Mouse (Mus musculus) spleen, postnatal 14 days (tissue): ENCODE results near the gene Plekhh2.
A peak's percentile ranks its signal among the peaks of the same experiment; 100 is the strongest.

Experiments used
- DNase-seq, 2 experiments: peaks; one replicate each; pipeline ENCODE4 v3.0.0; 2021 to 2022; ENCODE audit warnings: low spot score in 2 of 2

Gene Plekhh2

DNA sequence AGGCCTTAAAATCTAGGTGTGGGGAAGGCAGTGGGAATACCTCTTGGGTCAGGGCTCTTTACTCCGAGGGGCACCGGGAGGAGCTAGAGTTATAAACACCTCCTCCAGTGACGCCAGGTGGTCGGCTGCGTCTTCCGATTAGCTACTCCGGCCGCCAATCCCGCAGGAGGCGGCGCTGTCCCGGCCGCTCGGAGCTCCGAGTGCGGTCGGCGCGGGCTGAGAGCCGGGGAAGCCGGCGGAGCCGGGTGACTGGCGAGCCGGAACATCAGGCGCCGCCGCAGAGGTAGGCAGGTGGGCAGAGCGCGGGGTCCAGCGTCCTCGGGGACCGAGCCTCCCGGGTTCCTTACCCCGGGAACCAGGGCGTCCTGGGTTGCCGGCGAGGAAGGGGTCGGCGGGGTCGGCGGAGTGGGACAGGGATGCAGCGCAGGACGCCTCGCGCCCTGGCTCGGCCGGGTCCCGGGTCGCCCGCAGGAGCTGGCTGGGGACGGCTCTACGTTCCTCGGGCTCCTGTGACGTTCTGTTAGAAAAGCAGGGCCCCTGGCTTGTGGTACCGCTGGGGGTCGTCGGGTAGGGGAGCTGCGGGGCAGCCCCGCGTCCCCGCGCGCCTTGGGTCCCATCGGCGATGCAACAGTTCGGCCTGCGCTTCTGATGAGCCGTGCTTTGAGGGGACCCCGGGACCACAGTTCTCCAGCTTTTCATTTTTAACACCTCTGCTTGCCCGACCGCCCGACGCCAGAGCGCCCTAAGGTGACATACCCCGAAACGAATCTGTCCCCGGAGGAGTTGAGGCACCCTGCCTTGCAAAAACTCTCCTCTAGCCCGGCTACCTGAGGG is at the start of gene Plekhh2:
Gene Plekhh2 (plus strand): TSS at position 214 of the 834 bp plus-strand sequence.
- DNase-seq: no peak

DNA sequence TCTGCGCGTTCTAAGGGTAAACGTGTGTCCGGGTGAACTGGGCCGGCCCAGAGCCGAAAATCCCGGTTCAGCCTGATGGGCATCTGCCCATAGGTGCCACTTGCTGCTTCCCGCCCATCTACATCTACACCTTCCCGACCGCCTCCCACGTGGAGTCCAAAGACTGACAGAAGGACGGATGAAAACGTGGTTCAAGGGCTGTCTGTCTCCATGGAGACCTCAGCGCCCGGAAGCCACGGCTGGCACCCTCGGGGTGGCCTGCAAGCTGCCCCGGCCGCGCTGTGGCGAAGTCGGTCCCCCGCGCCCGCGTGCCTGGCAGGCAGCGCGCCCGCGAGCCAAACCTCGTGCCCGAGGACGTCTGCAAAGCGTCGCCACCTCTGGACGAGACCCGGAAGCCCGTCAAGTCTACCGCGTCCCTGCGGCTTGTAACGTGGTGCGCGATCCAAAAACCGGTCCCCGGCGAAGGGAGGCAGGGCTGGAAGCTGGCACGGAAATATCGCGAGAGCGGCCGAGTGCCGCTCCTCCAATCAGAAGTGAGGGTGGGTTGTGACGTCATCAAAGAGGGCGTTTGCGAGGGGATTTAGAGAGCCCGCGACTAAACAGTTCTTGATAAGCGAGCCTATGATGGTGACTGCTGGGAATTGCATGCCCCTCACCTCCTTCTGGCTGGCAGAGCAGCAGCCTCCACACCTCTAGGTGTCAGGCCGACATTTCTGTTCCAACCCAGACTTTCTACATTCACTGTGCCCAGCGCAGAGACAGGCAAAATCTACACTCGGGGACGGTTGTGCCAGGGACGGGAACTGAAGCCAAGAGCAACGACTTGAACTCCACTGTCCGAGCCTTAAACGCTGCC is 45.7 kb upstream of the Plekhh2 start, which contains the start of gene Thada:
Gene Thada (minus strand): TSS at position 453 of the 856 bp plus-strand sequence.
- DNase-seq: peak; percentile 96 to 97

DNA sequence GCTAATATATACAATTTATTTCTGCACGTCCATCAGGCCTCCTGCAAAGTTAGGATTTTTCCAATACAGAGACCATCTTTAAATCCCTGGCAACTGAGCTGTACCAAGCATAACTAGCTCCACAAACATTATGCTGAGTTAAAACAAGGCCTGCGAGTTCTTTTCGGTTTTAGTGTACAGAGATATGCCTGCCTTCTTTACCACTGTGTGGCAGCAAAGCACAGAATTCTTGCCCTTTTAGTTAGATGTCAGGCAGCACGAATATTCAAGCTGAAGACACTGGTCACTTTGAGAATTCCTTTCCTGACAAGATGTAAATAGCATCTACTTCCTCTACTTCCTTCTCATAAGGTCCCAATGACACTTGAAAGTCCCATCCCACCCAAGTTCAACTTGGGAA is 37.4 kb upstream of the Plekhh2 start:
- DNase-seq: no peak

DNA sequence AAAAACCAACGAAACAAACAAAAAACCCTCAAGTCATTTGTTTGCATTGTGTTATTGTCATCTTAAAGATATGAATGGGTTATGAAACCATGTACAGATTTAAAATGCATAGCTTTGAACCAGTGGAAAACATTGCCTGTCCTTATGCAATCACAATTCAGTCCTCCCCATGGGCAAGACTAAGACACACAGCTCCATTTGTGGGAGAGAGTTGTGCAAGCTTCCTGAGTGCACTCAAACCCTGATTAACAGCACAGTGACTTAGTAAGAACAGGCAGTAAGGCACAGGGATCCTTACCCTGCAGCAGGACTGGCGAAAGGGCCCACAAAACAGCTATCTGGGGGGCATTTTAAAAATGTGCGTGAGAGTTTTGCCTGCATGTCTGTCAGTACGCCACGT is 34.5 kb upstream of the Plekhh2 start:
- no peak for DNase-seq

DNA sequence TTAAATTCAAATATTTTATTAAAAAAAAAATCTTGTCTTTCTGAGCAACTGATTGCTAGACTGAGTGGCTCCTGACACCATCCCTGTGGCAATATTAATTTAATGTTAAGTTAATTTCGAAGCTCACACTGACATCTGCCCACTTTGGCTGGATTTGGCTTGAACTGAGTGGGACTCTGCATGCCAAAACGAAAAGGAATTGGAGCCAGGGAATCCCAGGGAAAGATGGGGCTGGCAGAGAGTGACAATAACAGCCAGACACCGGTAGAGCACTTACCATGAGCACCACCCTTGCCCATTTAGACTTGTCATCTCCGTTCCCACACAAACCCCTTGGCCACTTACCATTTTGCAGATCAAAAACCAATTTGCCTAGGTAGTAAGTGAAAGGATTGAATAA is 33.4 kb upstream of the Plekhh2 start:
- DNase-seq: no peak

DNA sequence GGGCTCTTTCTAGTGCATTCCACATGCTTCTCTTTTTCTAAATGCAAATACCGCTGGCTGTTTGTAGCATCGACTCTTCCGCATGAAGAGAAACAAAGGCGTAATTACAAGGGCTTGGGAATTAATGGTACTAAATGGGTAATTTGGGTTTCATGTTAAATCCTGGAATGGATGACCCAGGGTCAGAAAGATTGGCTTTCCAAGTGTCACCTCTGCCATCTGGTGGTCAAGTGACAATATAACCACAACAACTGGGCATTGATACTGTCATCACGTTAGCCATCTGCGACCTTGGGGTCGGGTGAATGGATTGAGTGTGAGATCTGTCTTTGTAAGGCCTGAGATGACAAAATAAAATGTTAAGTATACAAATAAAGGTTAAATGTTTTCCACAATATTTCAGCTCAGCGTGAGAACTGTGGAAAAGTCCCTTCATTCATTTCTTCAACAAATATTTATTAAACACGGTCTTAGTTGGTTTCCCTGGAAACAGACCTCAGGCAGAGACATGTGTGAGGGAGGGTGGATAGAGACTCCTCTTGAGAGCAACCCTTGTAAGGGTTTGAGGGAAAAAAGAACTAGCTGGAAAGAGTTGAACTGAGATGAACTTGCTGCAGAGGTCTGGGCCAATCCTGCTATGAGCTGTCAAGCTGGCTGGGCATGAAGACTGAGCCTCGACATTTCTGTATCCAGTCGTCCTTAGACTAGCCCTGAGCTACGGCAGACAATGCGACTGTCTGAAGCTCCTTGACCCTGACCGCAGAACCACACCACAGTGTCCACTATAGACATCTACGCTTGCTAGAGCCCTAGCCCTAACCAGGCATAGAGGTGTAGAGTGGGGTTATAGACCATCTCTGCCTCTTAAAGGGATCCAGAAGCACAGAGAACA is 31.0 kb upstream of the Plekhh2 start:
- DNase-seq: peak in 1 of 2 experiments; percentile 8

DNA sequence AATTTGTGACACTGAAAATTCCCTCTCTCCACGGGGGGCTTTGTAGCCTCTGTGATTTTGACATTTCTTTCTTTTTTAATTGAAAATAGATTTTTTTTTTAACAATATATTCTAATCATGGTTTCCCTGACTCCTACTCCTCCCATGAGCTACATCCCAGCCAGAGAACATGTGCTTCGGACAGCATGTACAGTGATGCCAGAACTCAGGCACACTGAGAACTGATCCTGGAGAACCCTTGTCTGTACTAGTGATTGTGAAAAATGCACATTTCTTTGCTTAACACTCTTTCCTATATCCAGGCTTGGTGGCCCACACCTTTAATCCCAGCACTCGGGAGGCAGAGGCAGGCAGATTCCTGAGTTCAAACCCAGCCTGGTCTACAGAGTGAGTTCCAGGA is 28.9 kb upstream of the Plekhh2 start:
- no peak for DNase-seq

DNA sequence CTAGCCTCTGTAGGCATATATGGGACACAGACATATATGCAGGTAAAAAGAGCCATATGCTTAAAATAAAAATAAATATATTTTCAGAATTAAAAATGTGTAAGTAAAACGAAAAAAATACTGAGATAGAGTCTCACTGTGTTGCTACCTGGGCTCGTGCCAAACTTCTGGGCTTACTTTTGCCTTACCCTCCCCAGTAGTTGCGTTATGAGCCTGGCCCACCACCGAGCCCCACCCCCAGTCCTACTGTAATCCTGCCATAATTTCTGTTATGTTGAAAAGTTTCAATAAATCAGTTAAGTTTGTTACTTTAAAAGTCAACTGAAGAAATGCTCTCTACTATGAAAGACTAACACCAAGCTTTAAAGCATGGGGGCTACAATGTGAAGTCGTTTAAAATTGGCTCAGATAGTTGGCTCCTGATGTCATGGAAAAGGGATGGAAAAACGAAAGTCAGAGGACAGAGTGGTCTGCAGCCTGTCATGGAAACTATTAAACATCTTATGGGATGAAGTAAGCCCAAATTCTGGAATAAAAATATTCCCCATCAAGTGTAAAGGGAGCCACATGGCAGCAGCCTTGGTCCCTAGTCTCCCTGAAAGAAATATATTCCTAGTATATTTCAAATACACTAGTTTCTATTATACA is 27.9 kb upstream of the Plekhh2 start:
- no peak for DNase-seq

DNA sequence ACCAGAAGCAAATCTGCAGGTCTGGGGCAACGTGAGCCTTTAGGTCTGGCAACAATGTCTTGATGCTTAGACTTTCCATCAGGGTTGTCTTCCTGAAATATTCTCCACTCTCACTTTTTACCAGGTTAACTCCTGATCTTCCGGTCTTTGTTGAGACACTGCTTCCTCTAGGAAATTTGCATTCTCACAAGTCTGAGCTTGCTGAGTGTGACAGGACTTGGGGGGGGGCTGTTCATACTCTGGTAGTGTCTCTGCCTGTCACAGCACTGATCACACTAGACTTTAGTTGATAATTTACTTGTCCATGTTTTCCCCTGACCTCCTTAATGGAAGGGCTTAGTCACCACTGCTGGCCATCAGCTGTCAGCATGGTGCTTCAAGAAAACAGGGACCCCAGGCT is 24.3 kb upstream of the Plekhh2 start:
- DNase-seq: no peak

DNA sequence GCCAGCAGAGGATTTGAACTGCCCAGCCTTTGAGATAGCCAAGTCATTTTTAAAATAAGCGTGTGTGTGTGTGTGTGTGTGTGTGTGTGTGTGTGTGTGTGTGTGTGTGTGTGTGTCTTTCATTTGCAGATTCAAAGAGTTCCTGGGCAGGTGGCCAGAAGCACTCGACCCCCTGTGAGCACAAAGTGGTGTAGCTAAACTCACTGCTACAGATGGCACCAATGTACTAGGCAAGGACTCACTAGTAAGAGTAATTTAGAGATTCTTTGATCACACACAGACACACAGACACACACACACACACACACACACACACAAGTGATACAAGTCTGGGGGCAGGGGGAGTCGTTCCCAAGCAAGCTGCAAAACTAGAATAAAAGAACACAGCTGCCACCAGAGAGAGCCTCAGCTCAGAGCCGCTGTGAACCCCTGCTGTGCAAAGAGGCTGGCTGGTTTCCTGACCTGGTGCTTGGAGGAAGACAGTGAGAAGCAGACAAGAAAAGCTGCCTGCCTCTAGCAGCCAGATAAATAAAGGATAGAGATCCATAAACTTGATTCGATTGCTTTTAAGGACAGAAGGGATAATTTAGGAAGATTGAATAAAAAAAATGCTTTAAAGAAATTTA is 19.3 kb upstream of the Plekhh2 start:
- no peak for DNase-seq

DNA sequence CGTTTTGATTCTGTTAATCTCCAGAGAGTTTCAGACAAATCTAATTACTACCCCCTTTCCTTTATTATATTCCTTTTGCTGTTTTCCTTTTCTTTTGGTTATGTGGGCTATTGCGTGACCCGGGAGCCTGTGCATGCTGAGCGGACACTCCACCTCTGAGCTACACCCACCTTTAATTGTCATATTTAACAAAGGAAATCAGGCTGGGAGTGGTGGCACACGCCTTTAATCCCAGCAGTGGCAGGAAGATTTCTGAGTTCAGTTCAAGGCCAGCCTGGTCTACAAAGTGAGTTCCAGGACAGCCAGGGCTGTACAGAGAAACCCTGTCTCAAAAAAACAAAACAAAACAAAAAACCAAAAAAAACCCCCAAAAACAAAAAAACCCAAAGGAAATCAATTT is 14.7 kb upstream of the Plekhh2 start:
- no peak for DNase-seq

DNA sequence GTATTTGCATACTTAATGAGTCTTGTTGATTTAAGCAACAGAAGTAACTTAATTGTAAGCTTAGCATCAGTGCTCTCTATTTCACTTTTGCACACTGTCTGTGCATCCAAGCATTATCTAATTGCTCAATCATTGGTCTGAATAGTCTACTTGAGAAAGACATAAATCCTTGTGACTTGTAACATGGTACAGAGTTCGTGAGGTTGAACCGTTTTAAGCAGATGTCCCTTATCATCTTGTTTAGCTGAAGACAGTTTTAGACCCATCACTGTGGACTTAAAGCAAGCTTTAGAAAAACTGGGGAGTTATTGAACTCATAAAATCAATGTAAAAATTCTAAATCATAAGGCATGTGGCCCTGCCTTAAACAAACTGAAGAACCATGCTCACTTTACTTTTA is 14.1 kb upstream of the Plekhh2 start:
- DNase-seq: no peak

DNA sequence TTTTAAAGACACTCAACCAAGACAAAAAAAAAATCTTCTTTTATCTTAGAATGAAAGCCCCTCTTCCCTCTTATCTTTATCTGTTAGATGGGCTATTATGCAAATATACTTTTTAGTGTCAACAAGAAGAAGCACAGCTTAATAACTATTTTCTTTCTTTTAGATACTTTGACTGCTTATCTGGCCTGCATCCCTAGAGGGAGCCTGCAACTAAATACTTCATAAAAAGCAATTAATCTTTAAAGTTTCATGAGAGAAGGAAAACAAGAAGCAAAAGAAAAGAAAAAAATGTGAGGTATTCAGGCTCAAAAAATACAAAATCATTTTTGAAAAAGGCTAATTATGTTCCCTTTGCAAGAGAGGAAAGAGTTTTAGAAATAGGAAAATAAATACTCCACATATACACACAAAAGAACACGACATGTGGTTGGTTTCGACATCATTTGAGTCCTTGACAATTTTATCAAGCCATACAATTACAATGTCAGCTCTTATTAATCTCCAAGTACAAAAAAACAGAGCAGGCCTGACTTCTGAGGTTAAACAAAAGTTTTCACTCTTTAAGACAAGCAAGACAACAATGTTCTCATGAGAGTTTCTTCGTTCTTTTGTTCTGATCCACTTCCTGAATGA is 13.6 kb upstream of the Plekhh2 start:
- DNase-seq: no peak

DNA sequence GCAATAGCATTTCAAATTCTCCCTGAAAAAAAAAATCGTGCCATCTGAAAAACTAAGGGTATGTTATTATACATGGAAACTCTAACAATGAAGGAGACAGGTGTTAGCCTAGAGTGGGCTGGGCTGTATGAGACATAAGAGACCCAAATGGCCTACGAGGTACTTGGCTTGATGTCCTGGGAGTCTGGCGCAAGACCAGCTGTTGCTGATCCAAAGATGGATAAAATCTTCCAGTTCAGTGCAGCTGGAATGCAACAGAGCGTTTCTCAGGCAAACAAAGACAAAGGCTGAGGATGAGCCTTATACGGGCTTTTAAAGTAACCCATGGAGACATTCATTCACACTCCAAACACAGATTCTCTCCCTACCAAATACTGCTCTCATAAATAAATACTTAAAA is 13.1 kb upstream of the Plekhh2 start:
- no peak for DNase-seq

DNA sequence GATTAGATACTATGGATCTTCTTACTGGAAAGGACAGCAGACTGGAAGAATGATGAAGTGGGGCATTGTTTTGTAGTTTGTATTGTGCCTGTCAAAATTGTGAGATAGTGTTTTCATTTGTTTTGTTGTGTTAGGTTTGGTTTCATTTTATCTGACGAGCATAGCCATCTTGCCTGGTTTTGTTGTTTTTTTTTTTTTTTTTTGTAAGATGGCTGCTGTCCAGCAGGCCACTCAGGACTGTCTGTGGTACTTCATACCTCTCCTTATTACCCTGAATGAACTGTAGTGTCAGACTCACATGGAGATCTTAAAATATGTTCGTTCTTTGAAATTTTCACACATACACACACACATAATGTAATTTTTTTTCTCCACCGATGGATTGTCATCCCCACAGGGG is 9.4 kb upstream of the Plekhh2 start:
- no peak for DNase-seq

DNA sequence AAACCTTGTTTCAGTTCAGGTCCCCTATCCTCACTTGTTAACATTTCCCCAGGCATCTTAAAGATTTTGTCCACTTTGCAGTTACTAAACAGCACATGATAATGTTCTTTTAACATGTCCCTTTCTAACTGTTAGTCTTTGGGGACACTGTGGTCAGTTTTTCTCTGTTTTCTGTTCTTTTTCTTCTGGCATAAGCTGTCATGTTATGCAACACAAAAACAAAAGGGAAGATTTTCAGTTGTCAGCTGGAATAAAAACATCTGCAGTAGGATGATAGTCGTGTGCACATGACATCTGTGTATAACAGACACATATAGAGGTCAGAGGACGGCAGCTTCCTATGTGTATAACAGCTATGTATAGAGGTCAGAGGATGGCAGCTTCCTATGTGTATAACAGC is 5.8 kb upstream of the Plekhh2 start:
- no peak for DNase-seq

DNA sequence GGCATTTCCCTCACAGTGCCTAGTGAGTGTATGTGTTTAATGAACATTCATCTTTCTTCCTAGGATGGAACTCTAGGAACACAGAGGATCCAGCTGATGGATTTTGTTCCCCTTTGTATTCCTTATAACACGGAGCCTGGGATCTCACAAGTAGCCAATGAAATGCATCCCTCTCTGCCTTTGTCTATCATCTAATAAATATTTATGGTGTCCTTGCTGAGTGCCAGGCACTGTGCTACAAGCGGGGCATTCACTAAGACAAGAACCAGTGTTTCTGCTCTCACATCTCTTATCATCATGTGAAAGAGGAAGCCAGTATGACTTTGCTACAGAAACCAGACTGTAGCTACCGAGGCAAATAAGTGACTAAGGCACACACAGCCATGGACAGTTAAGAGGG is 3.0 kb upstream of the Plekhh2 start:
- no peak for DNase-seq

DNA sequence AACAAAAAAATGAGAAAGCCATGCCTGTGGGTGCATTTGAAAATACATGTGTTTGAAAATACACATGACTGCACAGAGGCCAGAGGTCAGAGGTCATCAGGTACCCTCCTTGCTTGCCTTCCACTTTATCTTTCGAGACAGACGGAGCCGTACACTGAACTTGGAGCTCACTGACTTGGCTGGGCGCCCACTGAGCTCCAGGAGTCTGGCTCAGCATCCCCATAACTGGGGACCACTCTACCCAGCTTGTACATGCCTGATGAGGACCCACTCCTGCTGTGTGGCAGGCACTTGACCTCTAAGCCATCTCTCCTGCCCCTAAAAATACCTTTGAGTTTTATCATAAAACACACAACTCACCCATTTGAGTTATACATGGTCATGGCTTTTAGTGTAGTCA is 2.5 kb upstream of the Plekhh2 start:
- DNase-seq: no peak

DNA sequence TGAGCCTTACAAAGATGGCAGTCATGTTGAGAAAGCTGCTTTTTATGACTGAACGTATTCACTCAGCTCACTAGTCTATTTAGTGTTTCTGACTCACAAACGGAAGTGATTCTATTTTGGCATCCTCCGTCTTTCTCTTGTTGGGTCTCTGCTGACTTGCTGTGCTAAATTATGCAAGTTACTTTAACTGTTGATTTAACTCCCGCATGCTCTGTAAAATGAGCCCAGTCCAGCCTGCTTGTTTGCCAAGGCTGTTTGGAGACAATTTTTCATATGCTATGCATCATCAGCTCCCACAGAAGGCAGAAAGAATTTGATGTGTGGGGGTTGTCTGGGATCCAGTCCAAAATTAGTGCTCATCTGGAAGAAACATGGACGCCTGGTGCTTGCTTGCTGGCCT is 1.3 kb upstream of the Plekhh2 start:
- DNase-seq: no peak

DNA sequence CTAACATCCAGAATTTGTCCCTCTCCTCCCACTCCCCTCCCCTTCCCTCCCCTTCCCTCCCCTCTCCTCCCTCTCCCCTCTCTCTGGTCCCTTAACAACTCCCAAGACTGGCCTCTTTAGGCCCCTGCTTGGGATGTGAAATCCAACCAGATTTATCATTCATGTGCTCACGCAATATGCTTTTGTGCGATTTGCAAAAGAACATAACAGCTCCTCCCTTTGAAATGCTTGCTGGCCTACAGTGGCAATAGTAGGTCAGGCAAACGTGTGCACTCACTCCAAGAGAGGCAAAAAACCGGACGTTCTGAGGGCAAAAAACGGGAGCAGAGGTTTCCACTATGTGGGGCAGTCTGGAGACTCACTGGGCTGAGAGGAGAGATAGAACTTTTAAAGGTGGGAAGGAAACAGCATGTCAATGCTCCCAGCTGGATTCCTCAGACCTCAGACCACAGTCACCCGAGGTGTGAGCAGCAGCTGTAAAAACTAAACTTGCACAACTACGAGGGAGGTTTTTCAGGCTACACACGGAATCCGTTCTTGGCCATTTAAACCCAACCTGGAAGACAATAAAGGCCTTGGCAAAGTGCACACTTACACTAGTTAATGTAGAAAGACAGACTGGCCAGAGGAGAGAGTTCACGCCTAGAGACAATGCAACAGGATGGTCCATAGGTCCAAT is 595 bp upstream of the Plekhh2 start:
- DNase-seq: no peak
